In the genomic region with DNA sequence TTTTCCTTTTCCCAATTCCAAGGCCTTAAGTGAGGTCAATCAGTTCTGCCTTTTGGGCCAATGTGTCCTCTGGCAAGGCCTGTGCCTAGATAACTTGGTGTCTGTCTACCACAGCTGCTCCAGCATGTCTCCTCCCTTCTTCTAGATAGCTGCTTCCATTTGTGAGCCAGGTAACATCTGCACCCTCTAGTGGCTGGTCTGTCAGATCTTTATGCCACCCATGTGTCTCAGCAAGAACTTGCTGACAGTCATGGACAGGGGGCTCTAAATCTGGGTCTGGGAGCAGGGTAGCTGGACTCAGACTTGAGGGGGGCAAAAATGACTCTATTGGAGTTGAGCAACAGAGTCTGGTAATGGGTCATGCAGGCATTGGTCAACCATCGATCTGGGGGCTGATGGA, we compare ENCODE assay signal across 15 mouse cellular contexts.
A peak's percentile ranks its signal among the peaks of the same experiment; 100 is the strongest.
DNase-seq lines count a peak whose midpoint lies in the region; ATAC-seq and TF ChIP-seq lines count a peak whose summit lies in the region.
"Had no signal": no experiment of that assay in that cellular context is flagged by ENCODE, and none has a peak within 500 bp of the region (broad histone marks: within the 10 kb centered on the region; RNA-seq: fewer than 3 reads in every experiment).

No protein-coding gene starts in this region.

- no peaks in the 10 kb centered on the region for H3K36me3 ChIP-seq in hindbrain, embryonic 14.5 days (replicated peaks; ENCODE audit: control insufficient read depth, insufficient read depth)
- H3K36me3 ChIP-seq: heart, embryonic 10.5 days; hindbrain, embryonic 15.5 days; limb, embryonic 15.5 days had no signal

- intact Hi-C loops in gastrocnemius, adult 2 months (cut with DNase I), result loop anchor here (5.0 kb wide), 1 partner anchor 304 kb away; no protein-coding TSS in a partner anchor
- intact Hi-C loops in left cerebral cortex, postnatal 4 days (cut with DNase I), result no loop called here
- intact Hi-C loops in left cerebral cortex, postnatal 10 days (cut with DNase I), result no loop called here

- H3K27ac ChIP-seq in gastrocnemius, adult 2 months, result no peak overlapping the region
- no peak overlapping the region for H3K27ac ChIP-seq in hindbrain, embryonic 14.5 days
- H3K27ac ChIP-seq: heart, embryonic 10.5 days; hindbrain, embryonic 15.5 days; limb, embryonic 15.5 days had no signal

- no peak overlapping the region for H3K9ac ChIP-seq in hindbrain, embryonic 14.5 days
- H3K9ac ChIP-seq: hindbrain, embryonic 15.5 days; limb, embryonic 15.5 days had no signal

- H3K4me1 ChIP-seq in hindbrain, embryonic 14.5 days (replicated peaks; ENCODE audit: control insufficient read depth, insufficient read depth, low read length), result no peaks in the 10 kb centered on the region
- H3K4me1 ChIP-seq: heart, embryonic 10.5 days; hindbrain, embryonic 15.5 days; limb, embryonic 15.5 days; megakaryocyte, embryonic 14.5 days had no signal

- no peak for ATAC-seq in hindbrain, embryonic 14.5 days (ENCODE audit: low FRiP score)
- ATAC-seq: forebrain, embryonic 16.5 days had no signal

- H3K27me3 ChIP-seq in hindbrain, embryonic 14.5 days (ENCODE audit: control insufficient read depth, insufficient read depth, low read length), result no peaks in the 10 kb centered on the region
- H3K27me3 ChIP-seq: hindbrain, embryonic 15.5 days; limb, embryonic 15.5 days; megakaryocyte, embryonic 14.5 days had no signal

- DNase-seq in gastrocnemius, adult 2 months, result peak; percentile 21
- no peak for DNase-seq in gastrocnemius, adult 8-10 months (ENCODE audit: low spot score in 2 of 2)
- DNase-seq in left cerebral cortex, postnatal 4 days, result peak; percentile 2
- no peak for DNase-seq in left cerebral cortex, postnatal 10 days (ENCODE audit: extremely low spot score in 1 of 2, low spot score in 2 of 2)
- DNase-seq in ES-CJ7 (ENCODE audit: low read depth, low spot score), result peak; percentile 53
- DNase-seq in kidney, postnatal 10 days, result peak; percentile 12
- DNase-seq in hindbrain, embryonic 14.5 days (ENCODE audit: low spot score), result no peak
- no peak for DNase-seq in urinary bladder, postnatal 10 days (ENCODE audit: low spot score)
- DNase-seq: adrenal gland, adult 8-10 months; spleen, adult 18-20 months had no signal

- H3K9me3 ChIP-seq in hindbrain, embryonic 14.5 days (ENCODE audit: control insufficient read depth, low read length), result no peaks in the 10 kb centered on the region
- H3K9me3 ChIP-seq: heart, embryonic 10.5 days; hindbrain, embryonic 15.5 days; limb, embryonic 15.5 days had no signal

- WGBS in hindbrain, embryonic 14.5 days, result 88% methylated on average over 1 of the region's 1 CpGs

- peak; percentile 37 for TF ChIP-seq CTCF in gastrocnemius, adult 2 months (IDR thresholded peaks at IDR 0.05)

- no peak overlapping the region for H3K4me2 ChIP-seq in hindbrain, embryonic 14.5 days (replicated peaks)
- H3K4me2 ChIP-seq: hindbrain, embryonic 15.5 days; limb, embryonic 15.5 days had no signal

- no peak overlapping the region for H3K4me3 ChIP-seq in gastrocnemius, adult 2 months
- H3K4me3 ChIP-seq in hindbrain, embryonic 14.5 days (replicated peaks; ENCODE audit: low read length), result no peak overlapping the region
- H3K4me3 ChIP-seq: heart, embryonic 10.5 days; hindbrain, embryonic 15.5 days; limb, embryonic 15.5 days; megakaryocyte, embryonic 14.5 days had no signal

Comparison
In these comparisons a context has a peak if more than half of its experiments do, and no peak if none do; other contexts are left out.
1. DNase-seq: peak in gastrocnemius, adult 2 months (single experiment), left cerebral cortex, postnatal 4 days (single experiment), ES-CJ7 (single experiment) and kidney, postnatal 10 days (single experiment); none in gastrocnemius, adult 8-10 months (0 of 2), left cerebral cortex, postnatal 10 days (0 of 2), hindbrain, embryonic 14.5 days (single experiment) and urinary bladder, postnatal 10 days (single experiment).